Mouse (Mus musculus) liver, embryonic 12.5 days (tissue): ENCODE measurements around the gene Nploc4. TPM values are rescaled to one million over a fixed set of nuclear protein-coding genes. Genes with fewer than 3 reads are reported as not detected.

Experiments used
- ATAC-seq: fragments of 200-750 bp; cut with Nextera tagmentation; 2 replicates; pipeline ENCODE4 v1.8.0; 2017; ENCODE audit warnings: moderate number of reproducible peaks, mild to moderate bottlenecking, moderate library complexity
- H3K27ac ChIP-seq: fragments of 300-500 bp; sonication (generic); 2 replicates; pipeline ENCODE4 v1.5.1; 2016; ENCODE audit warnings: mild to moderate bottlenecking
- H3K27me3 ChIP-seq: fragments of 300-500 bp; sonication (generic); replicated peaks from 2 replicates; pipeline ENCODE4 v1.6.1; 2016; ENCODE audit warnings: mild to moderate bottlenecking, moderate library complexity
- H3K36me3 ChIP-seq: fragments of 300-500 bp; sonication (generic); 2 replicates; pipeline ENCODE4 v1.6.1; 2016; ENCODE audit warnings: mild to moderate bottlenecking, moderate library complexity
- H3K4me1 ChIP-seq: fragments of 300-500 bp; sonication (generic); 2 replicates; pipeline ENCODE4 v1.6.1; 2016
- H3K4me2 ChIP-seq: fragments of 300-500 bp; sonication (generic); 2 replicates; pipeline ENCODE4 v1.6.1; 2016; ENCODE audit warnings: mild to moderate bottlenecking, moderate library complexity
- H3K4me3 ChIP-seq: fragments of 300-500 bp; sonication (generic); 2 replicates; pipeline ENCODE4 v1.5.1; 2016; ENCODE audit warnings: mild to moderate bottlenecking, moderate library complexity
- H3K9ac ChIP-seq: fragments of 300-500 bp; sonication (generic); 2 replicates; pipeline ENCODE4 v1.6.1; 2016; ENCODE audit warnings: mild to moderate bottlenecking, moderate library complexity
- H3K9me3 ChIP-seq: fragments of 300-500 bp; sonication (generic); replicated peaks from 2 replicates; pipeline ENCODE4 v1.6.1; 2016; ENCODE audit warnings: mild to moderate bottlenecking, moderate library complexity
- WGBS: fragments of 180-500 bp; shearing (Covaris S2); methylation state at CpG from one replicate; pipeline ENCODE4 v1.1.7; 2016; ENCODE audit not compliant: insufficient replicate concordance; 5-methylcytosine and 5-hydroxymethylcytosine counted together
- polyA plus RNA-seq: library from polyadenylated mRNA; unstranded; fragments of >200 nt; fragmentation: Nextera tagmentation; extraction: Ambion mirVana; gene quantifications from 2 replicates; pipeline ENCODE4 v1.2.1, GENCODE M21; 2016

Nploc4 gene
- polyA plus RNA-seq, 1 experiment from 2014 or later, result 46.3 TPM

DNA sequence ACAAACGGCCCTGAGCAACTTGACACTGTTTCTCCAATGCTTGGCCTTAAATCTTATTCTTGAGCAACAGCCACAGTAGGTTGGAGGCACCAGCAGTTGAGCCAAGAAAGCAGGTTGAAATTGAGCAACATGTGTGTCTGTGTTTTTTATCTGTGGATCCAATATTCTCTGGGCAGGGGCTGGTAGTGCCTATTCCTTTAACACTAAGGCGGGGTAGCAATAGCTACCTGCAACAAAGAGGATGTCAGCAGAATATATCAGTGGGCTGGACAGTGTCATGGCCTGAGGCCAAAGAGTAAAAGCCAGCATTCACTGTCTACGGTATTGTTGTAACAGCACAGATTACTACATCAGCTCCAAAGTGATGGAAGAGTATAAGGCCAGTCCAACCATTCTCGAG is 41.8 kb downstream of the Nploc4 start:
- ATAC-seq, result no peak
- no peaks in the 10 kb centered on the region for H3K9me3 ChIP-seq
- no peak overlapping the region for H3K4me2 ChIP-seq
- no peak overlapping the region for H3K27ac ChIP-seq
- H3K4me3 ChIP-seq, result no peak overlapping the region
- peaks cover 27% of the 10 kb centered on the region for H3K4me1 ChIP-seq
- no peaks in the 10 kb centered on the region for H3K27me3 ChIP-seq
- whole genome bisulfite sequencing, result 79% methylated on average over 4 of the region's 4 CpGs
- H3K9ac ChIP-seq, result no peak overlapping the region
- H3K36me3 ChIP-seq, result peaks cover 91% of the 10 kb centered on the region

DNA sequence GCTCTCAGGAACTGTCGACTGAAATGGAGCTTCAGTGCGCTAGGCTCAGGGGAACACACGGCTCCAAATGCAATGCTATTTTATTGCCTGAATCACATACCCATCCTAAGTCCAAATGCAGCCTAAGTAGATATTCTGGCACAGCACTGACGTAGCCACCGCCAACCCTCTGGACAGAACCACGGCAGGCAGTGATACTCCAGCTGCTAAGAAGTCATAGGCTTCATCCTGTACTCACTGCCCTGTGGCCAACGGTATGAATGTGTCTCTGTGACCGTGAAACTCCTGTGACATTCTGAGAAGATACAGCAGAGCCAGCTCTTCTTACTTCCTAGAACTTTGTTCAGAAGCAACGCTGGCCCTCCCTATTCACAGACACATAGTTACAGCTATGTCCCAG is 48.9 kb downstream of the Nploc4 start:
- ATAC-seq, result no peak
- Histone ChIP-seq H3K27ac (no peak overlapping the region), H3K9ac (no peak overlapping the region), H3K4me3 (no peak overlapping the region), H3K9me3 (no peaks in the 10 kb centered on the region), H3K4me2 (no peak overlapping the region), H3K4me1 (peaks cover 10% of the 10 kb centered on the region), H3K27me3 (no peaks in the 10 kb centered on the region), H3K36me3 (peaks cover 86% of the 10 kb centered on the region)
- 88% methylated on average over 9 of the region's 9 CpGs for WGBS

- no peak overlapping the region for H3K4me2 ChIP-seq
- peak overlapping the region; percentile 24; the same call in 1 of the 2 replicates for H3K9ac ChIP-seq
- H3K4me1 ChIP-seq, result peaks cover 10% of the 10 kb centered on the region
- peak overlapping the region; percentile 67 for H3K27ac ChIP-seq
- WGBS, result 50% methylated on average over 2 of the region's 2 CpGs
- H3K9me3 ChIP-seq, result no peaks in the 10 kb centered on the region
- H3K36me3 ChIP-seq, result peaks cover 86% of the 10 kb centered on the region
- ATAC-seq, result peak; percentile 51; the same call in 1 of the 2 replicates
- H3K27me3 ChIP-seq, result no peaks in the 10 kb centered on the region
- H3K4me3 ChIP-seq, result no peak overlapping the region
Observed at GRCm38 (mm10) chr11:120387157-120387556, 50.4 kb downstream of the Nploc4 start.

DNA sequence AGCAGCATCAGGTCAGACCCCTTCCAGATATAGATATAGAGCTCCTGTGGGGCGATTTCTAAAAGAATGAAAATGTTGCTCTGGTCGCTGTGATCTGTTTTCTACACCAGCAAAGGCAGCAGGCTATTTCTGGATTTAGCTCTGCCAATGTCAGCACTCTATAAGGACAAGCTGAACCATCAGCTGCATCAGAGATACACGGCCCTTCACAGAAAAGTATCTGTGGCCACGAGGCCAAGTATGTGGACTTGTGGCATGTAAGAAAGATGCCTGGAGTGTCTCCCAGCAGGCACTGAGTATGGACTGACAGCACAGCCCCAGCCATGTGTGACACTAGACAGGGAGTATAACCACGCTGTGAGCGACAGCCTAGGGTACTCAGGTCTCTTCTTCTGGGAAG is 50.9 kb downstream of the Nploc4 start:
- Histone ChIP-seq H3K4me2 (no peak overlapping the region), H3K9me3 (no peaks in the 10 kb centered on the region), H3K9ac (no peak overlapping the region), H3K27ac (no peak overlapping the region), H3K36me3 (peaks cover 86% of the 10 kb centered on the region), H3K27me3 (no peaks in the 10 kb centered on the region), H3K4me1 (peaks cover 10% of the 10 kb centered on the region), H3K4me3 (no peak overlapping the region)
- 89% methylated on average over 6 of the region's 6 CpGs for WGBS
- no peak for ATAC-seq

DNA sequence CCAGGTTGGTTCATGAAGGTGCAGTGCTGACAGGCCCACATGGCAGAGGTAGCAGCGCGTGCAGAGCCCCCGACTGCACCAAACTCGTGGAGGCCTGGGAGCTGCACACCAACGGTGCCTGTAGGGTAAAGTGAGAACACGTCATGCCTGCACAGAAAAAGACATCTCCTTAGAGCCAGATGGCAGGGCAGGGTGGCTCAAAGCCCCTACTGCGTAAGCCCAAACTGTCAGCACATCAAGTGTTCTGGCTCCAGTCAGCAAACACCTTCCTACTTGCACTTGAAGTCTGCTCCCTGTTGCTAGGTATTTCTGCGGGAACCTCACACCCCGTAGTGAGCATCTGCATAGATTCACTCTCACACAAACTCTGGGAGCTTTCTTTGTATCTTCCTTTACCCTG is 55.0 kb downstream of the Nploc4 start:
- Histone ChIP-seq H3K9ac (no peak overlapping the region), H3K4me1 (peaks cover 26% of the 10 kb centered on the region), H3K27me3 (no peaks in the 10 kb centered on the region), H3K4me2 (no peak overlapping the region), H3K27ac (no peak overlapping the region), H3K9me3 (no peaks in the 10 kb centered on the region), H3K36me3 (peaks cover 78% of the 10 kb centered on the region), H3K4me3 (no peak overlapping the region)
- WGBS, result 88% methylated on average over 9 of the region's 9 CpGs
- ATAC-seq, result no peak

DNA sequence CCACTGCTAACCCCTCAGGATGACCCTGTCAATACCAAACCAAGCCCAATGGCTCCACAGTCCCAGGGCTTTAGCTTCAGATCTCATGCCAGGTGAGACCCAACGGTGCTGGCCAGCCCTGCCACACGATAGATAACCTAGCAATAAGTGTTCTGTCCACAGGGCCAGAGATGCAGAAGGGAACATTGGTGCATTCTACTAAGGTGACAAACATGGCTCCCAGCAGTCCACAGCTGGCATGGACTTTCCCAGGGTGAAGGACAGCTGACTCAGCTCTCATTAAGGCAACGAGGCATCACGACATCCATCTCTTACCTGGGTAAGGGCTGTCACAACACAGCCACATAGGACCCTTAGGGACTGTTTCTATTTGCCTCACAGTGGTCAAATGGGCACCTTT is 56.4 kb downstream of the Nploc4 start:
- 93% methylated on average over 4 of the region's 4 CpGs for WGBS
- Histone ChIP-seq H3K27me3 (no peaks in the 10 kb centered on the region), H3K4me3 (no peak overlapping the region), H3K27ac (no peak overlapping the region), H3K4me1 (peaks cover 26% of the 10 kb centered on the region), H3K4me2 (no peak overlapping the region), H3K36me3 (peaks cover 75% of the 10 kb centered on the region), H3K9me3 (no peaks in the 10 kb centered on the region), H3K9ac (no peak overlapping the region)
- ATAC-seq, result no peak

GRCm38 (mm10) chr11:120380271-120380670 is 57.2 kb downstream of the Nploc4 start:
- H3K27ac ChIP-seq, result no peak overlapping the region
- H3K4me3 ChIP-seq, result no peak overlapping the region
- 89% methylated on average over 3 of the region's 3 CpGs for WGBS
- H3K9ac ChIP-seq, result no peak overlapping the region
- H3K36me3 ChIP-seq, result peaks cover 74% of the 10 kb centered on the region
- H3K27me3 ChIP-seq, result no peaks in the 10 kb centered on the region
- H3K4me1 ChIP-seq, result peaks cover 26% of the 10 kb centered on the region
- ATAC-seq, result no peak
- H3K4me2 ChIP-seq, result no peak overlapping the region
- H3K9me3 ChIP-seq, result no peaks in the 10 kb centered on the region

GRCm38 (mm10) chr11:120378611-120379540 is 58.6 kb downstream of the Nploc4 start, which contains the start of gene Faap100:
TSS of gene Faap100 (minus strand) at chr11:120378764.
- Histone ChIP-seq H3K9ac (peak within 1 kb of the TSS; percentile 74), H3K4me2 (peak within 1 kb of the TSS; percentile 98), H3K36me3 (peaks cover 74% of the 10 kb centered on the region), H3K9me3 (no peaks in the 10 kb centered on the region), H3K27me3 (no peaks in the 10 kb centered on the region), H3K4me3 (peak within 1 kb of the TSS; percentile 74), H3K4me1 (peaks cover 26% of the 10 kb centered on the region), H3K27ac (peak within 1 kb of the TSS; percentile 61)
- 10% methylated on average over 53 of the region's 54 CpGs for WGBS
- peak; percentile 89 for ATAC-seq

DNA sequence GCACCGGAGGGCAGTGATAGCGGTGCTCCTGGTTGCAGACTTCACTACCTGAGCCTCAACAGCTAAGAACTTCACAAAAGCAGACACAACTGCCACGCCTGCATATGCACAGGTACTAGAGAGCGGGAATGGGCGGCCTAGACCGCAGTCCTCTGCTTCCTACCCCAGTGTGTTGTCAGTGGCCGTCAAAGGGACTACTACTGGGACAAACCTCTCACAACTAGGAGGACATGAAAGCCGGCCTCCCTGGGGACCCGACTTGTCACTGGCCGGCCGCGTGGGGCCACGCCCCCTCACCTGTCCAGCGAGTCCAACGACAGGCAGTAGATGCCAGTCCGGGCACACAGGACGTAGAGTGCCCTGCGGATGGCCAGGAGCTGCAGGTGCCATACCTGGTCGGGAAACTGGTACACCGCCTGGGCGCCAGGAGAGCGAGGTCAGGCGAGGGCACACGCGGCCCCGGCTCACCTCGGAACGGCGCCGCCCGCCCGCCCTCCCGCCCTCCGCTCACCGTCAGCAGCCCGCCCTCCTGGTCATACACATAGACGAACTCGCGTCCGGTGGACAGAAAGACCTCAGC is 59.4 kb downstream of the Nploc4 start:
- 2% methylated on average over 39 of the region's 40 CpGs for WGBS
- Histone ChIP-seq H3K36me3 (peaks cover 74% of the 10 kb centered on the region), H3K4me2 (peak overlapping the region; percentile 98), H3K4me3 (peak overlapping the region; percentile 74), H3K9me3 (no peaks in the 10 kb centered on the region), H3K4me1 (peaks cover 26% of the 10 kb centered on the region), H3K27ac (peak overlapping the region; percentile 52; the same call in 1 of the 2 replicates), H3K9ac (peak overlapping the region; percentile 74), H3K27me3 (no peaks in the 10 kb centered on the region)
- ATAC-seq, result peak; percentile 66

DNA sequence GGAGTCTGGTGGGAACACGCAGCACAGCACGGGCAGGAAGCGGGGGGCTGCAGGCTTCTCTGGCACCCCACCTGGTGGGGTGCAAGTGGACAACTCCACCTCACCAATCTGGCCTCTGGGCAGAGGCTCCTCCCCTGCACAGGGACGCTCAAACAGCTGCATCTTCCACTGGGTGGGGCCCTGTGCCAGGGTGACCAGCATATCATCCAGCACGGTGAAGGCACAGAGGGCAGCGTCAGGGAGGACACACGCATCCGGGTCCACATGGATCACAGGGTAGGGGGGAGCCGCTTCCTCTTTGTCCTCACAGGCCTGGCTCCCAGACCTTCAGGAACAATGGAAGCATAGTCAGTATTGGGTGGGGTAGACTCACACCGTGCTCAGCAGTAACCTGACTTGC is 60.2 kb downstream of the Nploc4 start:
- Histone ChIP-seq H3K36me3 (peaks cover 74% of the 10 kb centered on the region), H3K9me3 (no peaks in the 10 kb centered on the region), H3K4me3 (peak overlapping the region; percentile 74; the same call in 1 of the 2 replicates), H3K27me3 (no peaks in the 10 kb centered on the region), H3K4me2 (peak overlapping the region; percentile 98), H3K9ac (peak overlapping the region; percentile 74; the same call in 1 of the 2 replicates), H3K4me1 (peaks cover 26% of the 10 kb centered on the region), H3K27ac (no peak overlapping the region)
- no peak for ATAC-seq
- WGBS, result 58% methylated on average over 10 of the region's 10 CpGs

- WGBS, result 81% methylated on average over 17 of the region's 17 CpGs
- H3K27ac ChIP-seq, result no peak overlapping the region
- peaks cover 74% of the 10 kb centered on the region for H3K36me3 ChIP-seq
- no peak for ATAC-seq
- H3K4me3 ChIP-seq, result no peak overlapping the region
- peaks cover 26% of the 10 kb centered on the region for H3K4me1 ChIP-seq
- H3K4me2 ChIP-seq, result peak overlapping the region; percentile 98; the same call in 1 of the 2 replicates
- peak overlapping the region; percentile 2; the same call in 1 of the 2 replicates for H3K9ac ChIP-seq
- no peaks in the 10 kb centered on the region for H3K9me3 ChIP-seq
- no peaks in the 10 kb centered on the region for H3K27me3 ChIP-seq
Observed at GRCm38 (mm10) chr11:120376302-120377160, 61.0 kb downstream of the Nploc4 start.
